Mouse (Mus musculus): Measurements from ENCODE around the gene Med22. TPM values are rescaled to one million over a fixed set of nuclear protein-coding genes. Genes with fewer than 3 reads are reported as not detected.

Gene Med22
- total RNA-seq (2021): 10 to 100 TPM; 30.6 to 34.7 TPM
- long read RNA-seq, experiment 1, transcript Med22-201 (4 exons, 973 nt): major isoform, 13 of 25 reads
- long read RNA-seq, experiment 1, transcript Med22-202 (3 exons, 3,506 nt): minor isoform, 8 of 25 reads
- long read RNA-seq, experiment 1, partial matches to known transcripts: 0 of 25 reads
- long read RNA-seq, experiment 1, other reads (novel, unspliced or antisense): 4 of 25 reads
- long read RNA-seq, experiment 2, transcript Med22-202 (3 exons, 3,506 nt): minor isoform, 6 of 30 reads
- long read RNA-seq, experiment 2, transcript Med22-201 (4 exons, 973 nt): major isoform, 17 of 30 reads
- long read RNA-seq, experiment 2, partial matches to known transcripts: 1 of 30 reads
- long read RNA-seq, experiment 2, other reads (novel, unspliced or antisense): 6 of 30 reads

DNA sequence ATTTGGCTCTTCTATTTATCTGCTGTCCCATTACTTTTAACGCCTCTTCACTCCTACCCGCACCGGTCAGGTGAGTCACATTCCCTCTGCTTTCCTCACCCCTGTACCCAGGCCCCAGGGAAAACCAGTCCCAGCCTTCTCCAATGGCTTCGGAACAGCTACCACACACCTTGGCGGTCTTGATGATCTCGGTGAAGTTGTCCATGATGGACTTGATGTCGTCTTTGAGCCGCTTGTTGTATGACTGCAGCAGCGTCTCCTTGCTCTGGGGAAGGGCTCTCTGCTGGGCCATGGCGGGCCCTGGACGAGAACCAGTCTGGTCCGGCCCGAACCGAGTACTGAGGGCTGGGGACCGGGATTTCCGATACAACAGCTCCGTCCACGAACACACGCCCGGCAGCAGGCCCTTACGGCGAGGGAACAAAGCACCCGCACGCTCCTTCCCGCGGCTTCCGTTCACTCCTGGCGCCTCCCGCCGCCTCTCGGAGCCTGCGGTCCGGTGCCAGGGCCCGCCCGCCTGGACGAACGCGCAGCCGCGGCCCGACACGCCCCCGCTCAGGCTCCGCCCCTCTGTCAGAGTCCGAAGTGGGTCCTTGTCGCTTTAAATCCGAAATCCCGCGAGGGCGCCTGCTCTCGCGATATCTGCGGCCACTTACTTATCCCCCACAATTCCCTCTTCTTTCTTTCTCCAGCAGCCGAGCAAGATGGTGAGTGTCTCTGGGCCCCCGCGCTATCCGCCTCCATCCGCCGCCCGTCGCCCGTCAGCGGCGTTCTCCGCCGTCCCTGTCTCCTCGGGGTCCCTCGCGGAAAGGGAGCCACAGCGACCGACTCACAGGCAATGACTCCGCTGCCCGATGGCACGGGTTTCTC lies at the start of gene Med22, which contains the start of gene Rpl7a:
Gene Med22, minus strand, starts transcription at position 554 of the 870 bp plus-strand sequence.
Gene Rpl7a, plus strand, starts transcription at position 641 of the 870 bp plus-strand sequence.
- peak; percentile 100 for DNase-seq (ENCODE audit: low spot score in 2 of 2)

DNA sequence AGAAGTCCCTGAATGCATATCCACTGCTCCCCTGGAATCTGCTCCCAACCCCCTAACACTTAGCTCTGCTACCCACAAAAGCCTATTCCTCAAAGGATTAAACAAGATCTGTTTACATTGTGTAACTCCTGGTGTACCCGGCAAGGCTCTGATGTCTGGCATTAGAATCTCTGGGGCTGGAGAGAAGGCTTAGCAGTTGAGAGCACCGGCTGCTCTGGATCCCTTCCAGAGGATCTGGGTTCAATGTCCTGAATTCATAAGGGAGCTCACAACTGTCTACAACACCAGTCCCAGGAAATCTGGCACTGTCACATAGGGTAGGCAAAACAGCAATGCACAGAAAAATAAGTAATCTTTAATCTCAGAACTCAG lies 47.0 kb upstream of the Med22 start:
- DNase-seq (ENCODE audit: low spot score in 2 of 2): no peak

DNA sequence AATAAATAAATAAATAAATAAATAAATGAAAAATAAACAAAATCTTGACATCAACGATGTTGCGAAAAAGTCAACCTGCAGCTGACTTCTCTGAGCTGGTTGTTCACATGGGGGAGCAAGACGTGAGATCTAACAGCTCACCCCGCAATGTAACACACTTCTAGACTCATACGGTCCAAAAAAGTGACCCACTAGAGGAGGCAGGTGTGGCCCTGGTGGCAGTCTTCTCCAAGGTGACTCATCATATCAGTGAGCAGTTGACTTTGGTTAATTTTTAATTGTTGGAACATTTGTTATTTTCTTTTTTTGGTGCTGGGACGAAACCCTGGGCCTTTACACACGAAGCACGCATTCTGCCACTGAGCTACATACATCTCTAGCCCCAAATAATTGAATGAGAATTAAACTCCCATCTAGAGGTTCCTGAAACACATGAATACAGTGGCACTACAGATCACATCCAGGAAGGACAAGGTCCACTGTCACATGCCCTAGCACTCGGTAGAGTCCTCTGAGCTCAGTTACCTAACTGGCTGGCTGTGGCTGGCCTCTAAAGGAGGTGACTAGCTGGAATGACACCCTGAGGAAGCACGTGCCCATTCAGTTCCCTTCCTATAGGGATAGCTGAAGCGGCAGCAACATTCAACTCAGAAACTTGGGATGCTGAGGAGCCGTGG lies 46.5 kb upstream of the Med22 start:
- DNase-seq (ENCODE audit: low spot score in 2 of 2): no peak

DNA sequence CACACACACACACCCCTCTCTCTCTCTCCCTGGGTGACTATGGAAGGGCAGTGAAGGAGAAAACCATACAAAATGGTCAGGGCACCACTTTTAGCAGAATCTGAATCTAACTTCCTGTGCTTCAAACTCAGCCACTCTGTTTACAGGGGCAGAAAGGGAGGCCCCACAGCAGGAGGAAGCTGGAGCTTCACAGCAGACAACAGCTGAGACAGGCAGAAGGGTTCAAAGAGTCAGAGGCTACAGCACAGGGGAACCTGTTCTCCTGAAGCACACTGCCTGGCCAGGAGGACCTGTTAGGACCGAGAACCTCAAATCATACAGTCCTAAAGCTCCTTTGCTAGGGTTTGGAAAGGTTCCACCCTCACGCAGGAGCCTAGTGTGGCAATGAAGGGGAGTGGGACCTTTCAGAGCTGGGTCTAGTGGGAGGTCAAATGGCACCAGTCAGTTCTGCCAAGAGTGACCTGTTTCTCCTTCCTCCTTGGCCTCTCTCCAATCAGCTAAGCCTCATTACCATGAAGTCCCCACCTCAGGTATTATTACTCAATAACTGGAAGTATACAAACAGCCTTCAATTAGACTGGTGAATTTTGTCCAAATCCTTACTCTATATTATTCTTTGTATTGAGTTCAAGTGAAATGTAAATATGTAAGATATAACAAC lies 44.4 kb upstream of the Med22 start:
- no peak for DNase-seq (ENCODE audit: low spot score in 2 of 2)

DNA sequence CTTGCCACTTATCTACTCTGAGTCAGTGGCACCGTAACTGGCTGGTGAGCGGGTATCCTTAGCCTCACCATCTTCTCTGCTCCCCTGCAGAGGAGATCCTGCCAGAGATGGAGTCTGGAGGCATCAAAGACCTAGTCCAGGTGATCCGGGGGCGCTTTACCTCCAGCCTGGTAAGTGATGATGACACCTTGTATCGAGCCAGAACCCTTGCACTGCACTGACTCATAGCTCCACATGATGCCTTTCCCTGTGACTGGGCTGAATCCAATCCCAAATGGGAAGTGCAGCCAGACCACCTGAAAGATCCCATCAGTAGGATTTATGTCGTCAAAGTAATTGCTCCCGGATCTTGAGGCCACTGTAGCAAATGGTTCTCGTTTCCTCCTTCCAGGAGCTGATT lies 42.4 kb upstream of the Med22 start:
- no peak for DNase-seq (ENCODE audit: low spot score in 2 of 2)

DNA sequence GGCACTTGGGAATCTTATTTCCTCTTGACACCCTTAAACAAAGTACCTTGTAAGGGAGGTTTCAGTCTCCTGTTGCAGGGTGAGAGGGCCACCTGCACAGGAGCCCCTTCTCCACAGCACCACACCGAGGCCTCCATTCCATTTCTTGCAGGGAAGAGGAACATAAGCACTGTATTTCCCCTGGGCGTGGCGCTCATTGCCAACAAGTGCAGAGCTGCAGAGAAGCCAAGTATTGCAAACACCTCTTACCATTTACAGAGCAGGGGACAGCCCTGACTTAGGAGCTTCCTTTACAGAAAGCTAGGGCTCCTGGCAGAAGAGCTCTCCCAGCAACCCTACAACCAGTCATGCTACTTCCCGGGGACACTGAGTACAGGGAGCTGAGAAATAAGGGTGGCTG lies 41.7 kb upstream of the Med22 start:
- DNase-seq (ENCODE audit: low spot score in 2 of 2): no peak

DNA sequence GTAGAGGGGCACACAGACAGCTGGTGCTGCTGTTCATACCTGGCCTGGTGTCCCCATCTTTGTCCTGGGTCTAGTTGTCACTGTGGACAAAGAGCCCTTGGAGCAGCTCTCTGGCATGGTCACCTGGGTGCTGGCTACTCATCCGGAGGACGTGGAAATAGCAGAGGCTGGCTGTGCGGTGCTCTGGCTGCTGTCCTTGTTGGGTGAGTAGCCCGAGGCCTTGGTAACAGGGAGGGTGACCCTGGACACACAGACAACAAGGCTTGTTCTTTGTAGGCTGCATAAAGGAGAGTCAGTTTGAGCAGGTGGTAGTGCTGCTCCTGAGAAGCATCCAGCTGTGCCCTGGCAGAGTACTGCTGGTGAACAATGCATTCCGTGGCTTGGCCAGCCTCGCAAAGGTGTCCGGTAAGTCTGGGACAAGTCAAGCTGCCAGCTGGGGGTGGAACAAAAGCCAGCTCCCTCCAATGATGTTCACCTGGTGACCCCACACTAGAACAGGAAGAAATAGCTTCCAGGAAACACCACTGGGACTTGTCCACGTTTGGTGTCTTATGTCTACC lies 40.9 kb upstream of the Med22 start:
- no peak for DNase-seq (ENCODE audit: low spot score in 2 of 2)

DNA sequence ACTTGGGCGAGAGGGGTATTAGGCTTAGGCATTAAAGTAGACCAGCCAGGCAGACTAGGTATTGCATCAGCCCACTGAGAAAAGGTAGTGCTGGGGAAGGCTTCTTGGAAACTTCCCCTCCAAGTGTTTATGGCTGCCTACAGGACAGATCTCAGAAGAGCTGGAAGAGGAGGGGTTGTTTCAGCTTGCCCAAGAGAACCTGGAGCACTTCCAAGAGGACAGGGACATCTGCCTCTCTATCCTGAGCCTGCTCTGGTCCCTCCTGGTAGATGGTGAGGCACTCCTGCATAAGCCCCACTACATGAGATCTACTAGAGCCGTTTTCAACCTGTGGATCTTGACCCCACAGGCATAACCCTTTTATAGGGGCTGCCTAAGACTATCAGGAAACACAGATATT lies 39.9 kb upstream of the Med22 start:
- DNase-seq (ENCODE audit: low spot score in 2 of 2): no peak

DNA sequence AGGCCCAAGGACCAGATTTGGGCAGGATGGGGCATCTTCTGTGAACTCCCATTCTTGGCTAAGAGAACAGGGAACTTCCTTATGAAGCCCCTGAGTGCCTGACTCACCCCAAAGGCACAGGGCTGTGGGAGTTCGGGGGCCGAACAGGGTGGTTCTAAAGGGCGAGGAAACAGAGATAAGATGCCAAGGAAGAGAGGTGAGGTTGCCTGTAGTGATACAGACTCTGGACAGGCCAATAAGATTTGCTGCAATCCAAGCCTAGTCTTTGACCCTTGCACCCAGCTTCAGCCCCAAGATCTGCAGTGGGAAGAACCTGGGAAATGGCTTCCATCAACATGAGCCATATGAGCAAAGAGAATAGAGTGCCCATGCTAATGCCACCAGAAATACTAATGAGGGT lies 32.8 kb upstream of the Med22 start:
- DNase-seq (ENCODE audit: low spot score in 2 of 2): no peak

DNA sequence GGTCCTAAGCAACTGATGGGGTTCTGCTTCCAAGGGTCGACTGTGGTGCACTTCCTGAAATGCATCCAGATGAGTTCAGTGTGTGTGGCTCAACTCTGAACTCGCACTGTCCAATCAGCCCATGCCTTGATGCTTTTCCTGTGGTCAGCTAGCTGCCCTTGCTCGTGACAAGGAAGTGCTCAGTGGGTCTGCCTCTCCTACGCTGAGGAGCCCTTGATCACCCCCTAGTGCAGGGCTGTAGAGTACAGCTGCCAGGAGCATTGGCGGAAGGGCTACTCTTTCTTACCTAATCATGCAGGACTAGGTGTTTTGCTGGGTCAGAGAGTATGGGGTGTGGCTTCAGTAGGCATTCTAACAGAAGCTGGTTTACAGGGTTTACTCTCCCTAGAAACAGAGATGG lies 31.1 kb upstream of the Med22 start:
- no peak for DNase-seq (ENCODE audit: low spot score in 2 of 2)

DNA sequence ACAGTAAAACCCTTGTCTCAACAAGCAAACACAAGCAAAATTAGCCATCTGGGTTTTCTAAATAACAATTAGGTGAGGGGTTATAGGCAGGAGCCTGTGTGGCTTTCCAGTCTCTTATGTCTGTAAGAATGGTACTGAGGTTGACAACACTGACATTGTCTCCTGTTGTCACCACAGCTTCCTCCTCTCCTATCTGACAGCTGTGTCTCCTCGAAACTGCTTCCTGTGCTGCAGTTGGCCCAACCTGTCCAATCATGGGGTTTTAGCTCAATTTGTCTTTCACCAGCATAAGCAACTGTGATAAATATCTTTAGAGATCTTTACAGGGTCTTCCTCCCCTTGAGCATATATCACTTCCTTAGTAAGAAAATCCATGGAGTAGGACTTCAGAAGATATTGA lies 25.9 kb upstream of the Med22 start:
- no peak for DNase-seq (ENCODE audit: low spot score in 2 of 2)

DNA sequence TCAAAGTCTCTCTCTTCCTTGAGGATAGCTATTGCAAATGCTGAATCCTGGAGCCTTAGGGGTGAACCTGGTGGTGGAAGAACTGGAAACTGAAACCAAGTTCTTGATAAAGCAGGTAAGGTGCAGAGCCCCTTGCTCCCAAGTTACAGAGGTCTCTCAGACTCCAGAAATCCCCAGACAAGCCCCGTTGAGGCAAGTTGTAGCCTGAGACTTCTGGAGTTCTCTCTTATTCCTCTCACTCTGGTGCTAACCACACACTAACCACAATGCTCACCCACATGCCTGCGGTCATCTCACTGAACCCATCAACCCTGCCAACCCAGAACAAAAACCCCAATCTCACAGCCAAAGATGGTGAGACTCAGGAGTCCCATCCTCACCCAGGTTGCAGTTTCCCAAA lies 24.8 kb upstream of the Med22 start:
- DNase-seq (ENCODE audit: low spot score in 2 of 2): no peak

DNA sequence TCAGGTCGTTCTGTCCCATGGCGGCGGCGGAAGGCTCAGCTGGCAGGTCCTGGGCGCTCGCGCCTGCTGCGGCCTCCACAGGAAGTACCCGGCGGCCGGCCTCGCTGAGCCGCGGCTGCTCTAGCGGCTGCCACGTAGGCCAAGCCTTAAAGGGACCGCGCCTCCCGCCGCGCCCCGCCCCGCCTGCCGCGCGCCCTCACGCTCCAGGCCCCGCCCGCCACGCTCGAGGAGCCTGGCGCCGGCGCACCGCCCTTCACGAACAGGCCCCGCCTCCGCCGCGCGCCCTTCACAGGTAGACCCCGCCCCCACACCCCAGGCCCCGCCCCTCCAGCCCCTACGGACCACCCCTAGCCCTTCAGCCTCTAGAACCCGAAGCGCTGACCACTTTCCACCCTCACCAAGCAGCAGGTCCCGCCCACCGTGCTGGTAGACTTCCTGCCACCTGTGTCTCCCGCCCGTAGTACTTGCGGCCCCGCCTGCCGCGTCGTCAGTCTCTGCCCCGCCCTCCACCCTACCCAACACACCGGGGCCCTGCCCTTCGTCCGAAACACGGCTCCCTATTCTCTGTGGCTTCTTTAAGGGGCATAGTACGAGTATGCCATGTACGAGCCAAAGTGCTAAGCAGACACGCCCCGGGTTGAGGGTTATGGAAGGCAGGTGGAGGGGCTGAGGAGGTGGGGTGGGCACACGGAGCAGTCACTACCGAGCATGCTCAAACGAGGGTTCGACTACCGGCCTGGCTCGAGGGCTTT lies 23.0 kb upstream of the Med22 start, which contains the start of the genes Surf4 and Stkld1:
Gene Surf4, minus strand, starts transcription at position 625 of the 752 bp plus-strand sequence.
Gene Stkld1, plus strand, starts transcription at position 744 of the 752 bp plus-strand sequence.
- DNase-seq (ENCODE audit: low spot score in 2 of 2): peak; percentile 89 to 94

DNA sequence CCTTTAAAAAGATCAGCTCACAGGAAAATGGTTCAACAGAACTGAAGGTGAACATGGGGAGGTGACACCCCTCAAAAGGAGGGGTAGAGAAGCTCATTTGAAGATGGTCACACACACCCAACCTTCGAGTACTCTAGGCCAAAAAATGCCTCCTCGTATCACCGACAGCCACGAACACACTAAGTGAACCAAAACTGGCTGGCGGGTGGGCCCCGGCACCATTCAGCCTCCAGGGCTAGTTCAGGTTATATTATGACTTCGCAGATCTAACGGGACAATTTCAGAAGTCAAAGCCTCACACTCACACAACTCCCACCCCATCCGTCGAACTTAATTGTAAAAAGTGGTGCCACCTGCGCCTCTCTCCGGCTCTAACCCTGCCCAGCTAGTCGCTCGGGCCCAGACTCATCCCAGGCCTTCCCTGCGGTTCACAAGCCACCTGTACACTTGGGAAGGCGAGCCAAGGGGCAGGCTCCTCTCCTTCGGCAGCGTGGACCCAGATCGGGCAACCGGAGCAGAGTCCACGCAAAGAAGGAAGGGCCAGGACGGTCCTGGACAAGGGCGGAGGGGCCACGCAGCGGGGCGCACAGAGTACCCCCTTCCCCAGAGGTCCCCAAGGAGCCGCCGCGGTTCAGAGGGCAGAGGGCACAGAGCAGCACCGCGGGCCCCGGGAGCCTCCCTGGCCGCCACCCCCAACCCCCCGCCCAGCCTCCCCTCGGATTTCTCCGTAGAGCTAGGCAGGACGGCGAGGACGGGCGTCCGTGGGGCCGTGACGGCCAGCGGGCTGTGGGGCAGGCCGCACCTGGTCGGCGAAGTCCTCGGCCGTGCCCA lies 22.2 kb upstream of the Med22 start:
- peak in 1 of 2 experiments; percentile 53 for DNase-seq (ENCODE audit: low spot score in 2 of 2)

DNA sequence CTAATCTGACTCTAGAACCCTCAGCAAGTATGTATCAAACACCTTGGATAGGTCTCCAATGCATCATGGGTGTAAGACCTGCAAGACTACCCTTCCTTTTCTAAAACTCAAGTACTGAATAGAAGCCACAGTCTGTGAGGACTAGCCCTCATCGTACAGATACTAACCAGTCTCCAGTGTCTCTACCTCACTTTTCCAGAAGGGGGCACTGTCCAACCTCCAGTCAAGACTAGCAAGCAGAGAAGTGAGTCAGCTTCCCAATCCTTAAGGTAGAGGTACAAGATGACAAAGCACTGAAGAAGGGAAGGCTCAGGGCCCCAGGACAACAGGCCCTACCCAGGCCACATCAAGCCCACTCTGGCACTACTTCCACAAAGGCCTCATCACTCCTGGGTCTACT lies 19.9 kb upstream of the Med22 start:
- DNase-seq (ENCODE audit: low spot score in 2 of 2): peak in 1 of 2 experiments; percentile 51

DNA sequence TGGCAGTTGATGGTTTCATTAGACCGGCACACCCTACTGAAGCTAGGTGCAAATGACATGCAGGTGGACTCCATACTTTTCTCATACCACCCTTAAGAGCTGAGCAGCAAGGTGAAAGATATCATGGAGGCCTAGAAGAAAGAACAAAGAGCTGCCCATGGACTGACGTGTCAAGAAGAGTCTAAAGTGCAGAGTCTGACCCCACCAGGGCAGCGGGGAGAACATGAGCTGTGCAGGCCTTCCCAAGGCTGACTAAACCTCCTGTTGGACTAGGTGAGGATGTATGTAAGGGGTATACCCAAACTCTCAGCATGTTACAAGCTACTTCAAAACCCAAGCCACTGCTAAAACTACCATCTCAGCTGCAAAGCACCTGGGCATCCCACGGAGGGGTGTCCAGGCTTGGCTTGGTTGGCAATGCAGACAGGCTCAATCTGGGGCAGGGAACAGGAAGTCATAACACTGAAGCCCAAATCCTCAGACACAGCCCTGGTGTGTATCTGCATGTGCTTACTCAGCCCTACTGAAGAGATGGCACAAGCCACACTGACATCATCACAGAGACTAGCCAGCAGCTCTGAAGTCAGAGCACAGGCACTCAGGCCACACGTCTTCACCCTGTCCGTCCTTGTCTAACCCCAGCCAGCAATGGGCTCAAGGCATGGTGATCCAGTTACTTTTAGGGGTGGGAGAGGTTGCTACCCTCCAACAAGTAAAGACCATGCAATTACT lies 17.4 kb upstream of the Med22 start:
- DNase-seq (ENCODE audit: low spot score in 2 of 2): no peak

DNA sequence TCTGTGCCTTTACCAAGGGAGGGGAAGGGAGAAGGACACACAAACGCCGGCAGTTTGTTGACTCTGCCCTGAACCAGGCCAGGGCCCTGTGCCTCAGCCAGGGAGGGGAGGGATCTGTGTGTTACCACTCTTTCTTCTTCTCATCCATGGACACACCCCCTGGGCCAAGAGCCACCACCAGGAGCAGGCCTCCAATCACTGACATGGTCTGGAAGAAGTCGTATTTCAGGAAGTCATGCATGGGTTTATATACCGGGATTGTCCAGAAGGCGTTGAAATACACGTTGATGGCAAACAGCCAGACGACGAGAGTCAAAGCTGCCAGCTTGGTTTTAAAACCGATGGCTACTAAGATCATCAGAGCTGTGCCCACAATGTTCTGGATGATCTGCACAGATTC lies 11.3 kb upstream of the Med22 start:
- DNase-seq (ENCODE audit: low spot score in 2 of 2): no peak

DNA sequence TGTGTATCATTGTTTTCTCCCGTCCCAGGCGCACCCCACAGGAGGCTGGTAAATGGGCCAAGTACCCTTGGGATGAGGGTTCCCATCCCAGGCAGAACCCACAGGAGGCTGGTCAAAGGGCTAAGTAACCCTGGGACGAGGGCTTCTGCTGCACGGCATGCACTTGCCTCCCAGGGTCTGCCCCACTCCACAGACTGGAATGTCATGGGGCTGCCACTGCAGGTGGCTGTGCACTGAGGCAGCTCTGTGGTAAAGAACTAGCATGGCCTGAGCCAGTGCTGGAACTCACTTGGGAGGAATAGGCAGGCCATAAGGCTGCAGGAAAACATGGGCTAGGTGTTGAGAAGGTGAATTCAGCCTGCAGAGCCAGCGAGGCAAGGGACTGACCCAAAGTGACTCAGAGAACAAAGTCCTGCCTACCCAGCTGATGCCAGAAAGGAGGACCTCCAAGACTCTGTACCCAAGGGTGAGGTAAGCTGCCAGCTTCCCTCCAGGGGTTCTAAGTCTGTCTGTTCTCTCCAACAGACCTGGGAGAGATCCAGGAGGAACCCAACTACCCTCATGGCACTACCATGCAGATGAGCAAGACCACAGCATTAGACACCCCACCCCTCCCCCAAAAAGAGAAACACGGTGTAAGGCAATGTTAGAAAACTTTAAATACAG lies 9.8 kb upstream of the Med22 start:
- DNase-seq (ENCODE audit: low spot score in 2 of 2): no peak
